27 mouse cellular contexts compared by ENCODE assay signal in the genomic region with DNA sequence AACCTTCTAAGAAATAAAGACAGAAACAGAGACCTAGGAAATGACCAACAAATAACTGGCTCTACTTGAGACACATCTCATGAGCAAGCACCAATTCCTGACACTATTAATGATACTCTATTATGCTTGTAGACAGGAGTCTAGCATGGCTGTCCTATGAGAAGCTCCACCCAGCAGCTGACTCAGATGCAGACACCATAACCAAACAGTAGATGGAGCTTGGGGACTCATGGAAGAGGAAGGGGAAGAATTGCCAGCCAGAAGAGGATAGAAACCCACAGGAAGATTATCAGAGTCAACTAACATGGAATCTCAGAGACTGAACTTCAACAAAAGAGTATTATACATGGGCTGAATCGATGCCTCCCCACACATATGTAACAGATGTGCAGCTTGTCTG.
DNase-seq lines count a peak whose midpoint lies in the region; ATAC-seq and TF ChIP-seq lines count a peak whose summit lies in the region.
"Had no signal": no experiment of that assay in that cellular context is flagged by ENCODE, and none has a peak within 500 bp of the region (broad histone marks: within the 10 kb centered on the region; RNA-seq: fewer than 3 reads in every experiment).

No protein-coding gene starts in this region.

- peak; percentile 1 for DNase-seq in embryonic facial prominence, embryonic 11.5 days (ENCODE audit: low spot score)
- no peak for DNase-seq in embryonic facial prominence, embryonic 10.5 days (ENCODE audit: low spot score)
- DNase-seq in kidney, postnatal 0 days (ENCODE audit: low spot score), result peak; percentile 19
- no peak for DNase-seq in kidney, adult 9 months
- DNase-seq in 3T3-L1 (ENCODE audit: low read depth, low spot score), result peak; percentile 3
- DNase-seq in brain, adult 2 months (ENCODE audit: low read depth, low spot score), result peak; percentile 13
- no peak for DNase-seq in adrenal gland, adult (ENCODE audit: inconsistent age in 2 of 2, low spot score in 1 of 2)
- DNase-seq: adrenal gland, postnatal 25 days; B cell, adult 2 months; cerebellum, adult 11-12 months; gastrocnemius, postnatal 25 days; kidney, postnatal 36 days; liver; right cerebral cortex, postnatal 4 days; thymus, postnatal 25 days had no signal

- 76% methylated on average over 1 of the region's 1 CpGs for WGBS in embryonic facial prominence, embryonic 11.5 days
- WGBS in embryonic facial prominence, embryonic 10.5 days, result 93% methylated on average over 1 of the region's 1 CpGs
- WGBS in kidney, postnatal 0 days, result 75% methylated on average over 1 of the region's 1 CpGs

- H3K9ac ChIP-seq in embryonic facial prominence, embryonic 11.5 days (replicated peaks; ENCODE audit: low read length), result no peak overlapping the region
- H3K9ac ChIP-seq in kidney, postnatal 0 days (ENCODE audit: low read depth, low read length), result no peak overlapping the region
- H3K9ac ChIP-seq: embryonic facial prominence, embryonic 15.5 days; forebrain, embryonic 15.5 days; heart, embryonic 15.5 days; hindbrain, embryonic 15.5 days; liver, embryonic 15.5 days; midbrain, embryonic 13.5 days; neural tube, embryonic 12.5 days had no signal

- ATAC-seq in embryonic facial prominence, embryonic 11.5 days (replicated peaks; ENCODE audit: insufficient number of reproducible peaks, low FRiP score, low TSS enrichment, low read depth), result no peak
- no peak for ATAC-seq in kidney, postnatal 0 days (replicated peaks; ENCODE audit: low FRiP score, low read depth)
- ATAC-seq in granulocyte monocyte progenitor cell, adult 5-6 weeks (replicated peaks; ENCODE audit: poor library complexity, severe bottlenecking), result no peak
- ATAC-seq: forebrain, embryonic 15.5 days; midbrain, embryonic 13.5 days had no signal

- H3K4me3 ChIP-seq in embryonic facial prominence, embryonic 11.5 days (ENCODE audit: low read depth, low read length), result no peak overlapping the region
- H3K4me3 ChIP-seq in embryonic facial prominence, embryonic 10.5 days, result no peak overlapping the region
- H3K4me3 ChIP-seq in kidney, postnatal 0 days (replicated peaks; ENCODE audit: low read depth, low read length), result no peak overlapping the region
- H3K4me3 ChIP-seq: embryonic facial prominence, embryonic 15.5 days; forebrain, embryonic 15.5 days; heart, embryonic 15.5 days; hindbrain, embryonic 15.5 days; limb, embryonic 10.5 days; liver, embryonic 15.5 days; megakaryocyte, embryonic 14.5 days; midbrain, embryonic 13.5 days; neural tube, embryonic 12.5 days had no signal

- H3K4me2 ChIP-seq in embryonic facial prominence, embryonic 11.5 days (ENCODE audit: low read depth, low read length), result no peak overlapping the region
- no peak overlapping the region for H3K4me2 ChIP-seq in kidney, postnatal 0 days (ENCODE audit: low read length)
- H3K4me2 ChIP-seq: embryonic facial prominence, embryonic 15.5 days; forebrain, embryonic 15.5 days; heart, embryonic 15.5 days; hindbrain, embryonic 15.5 days; liver, embryonic 15.5 days; midbrain, embryonic 13.5 days; neural tube, embryonic 12.5 days had no signal

- no peaks in the 10 kb centered on the region for H3K36me3 ChIP-seq in embryonic facial prominence, embryonic 11.5 days (replicated peaks; ENCODE audit: control insufficient read depth, insufficient read depth, low read depth, low read length)
- H3K36me3 ChIP-seq in embryonic facial prominence, embryonic 10.5 days (replicated peaks), result no peaks in the 10 kb centered on the region
- H3K36me3 ChIP-seq in kidney, postnatal 0 days (ENCODE audit: insufficient read depth, low read length), result no peaks in the 10 kb centered on the region
- H3K36me3 ChIP-seq: embryonic facial prominence, embryonic 15.5 days; forebrain, embryonic 15.5 days; G1E; heart, embryonic 15.5 days; hindbrain, embryonic 15.5 days; limb, embryonic 10.5 days; liver, embryonic 15.5 days; midbrain, embryonic 13.5 days; neural tube, embryonic 12.5 days had no signal

- TF ChIP-seq CTCF in kidney, postnatal 0 days (IDR thresholded peaks at IDR 0.05; ENCODE audit: low read depth), result peak; percentile 46; the same call in 1 of the 2 replicates

- H3K9me3 ChIP-seq in embryonic facial prominence, embryonic 11.5 days (replicated peaks; ENCODE audit: control insufficient read depth, low read length), result no peaks in the 10 kb centered on the region
- H3K9me3 ChIP-seq in embryonic facial prominence, embryonic 10.5 days, result no peaks in the 10 kb centered on the region
- H3K9me3 ChIP-seq in kidney, postnatal 0 days (replicated peaks; ENCODE audit: low read length), result no peaks in the 10 kb centered on the region
- H3K9me3 ChIP-seq: embryonic facial prominence, embryonic 15.5 days; forebrain, embryonic 15.5 days; G1E; heart, embryonic 15.5 days; hindbrain, embryonic 15.5 days; limb, embryonic 10.5 days; liver, embryonic 15.5 days; megakaryocyte, embryonic 14.5 days; midbrain, embryonic 13.5 days; neural tube, embryonic 12.5 days had no signal

- no peak overlapping the region for H3K27ac ChIP-seq in embryonic facial prominence, embryonic 11.5 days (replicated peaks; ENCODE audit: low read depth, low read length)
- H3K27ac ChIP-seq in embryonic facial prominence, embryonic 10.5 days (replicated peaks), result no peak overlapping the region
- H3K27ac ChIP-seq in kidney, postnatal 0 days, result no peak overlapping the region
- H3K27ac ChIP-seq: embryonic facial prominence, embryonic 15.5 days; forebrain, embryonic 15.5 days; heart, embryonic 15.5 days; hindbrain, embryonic 15.5 days; limb, embryonic 10.5 days; liver, embryonic 15.5 days; midbrain, embryonic 13.5 days; neural tube, embryonic 12.5 days had no signal

- H3K27me3 ChIP-seq in embryonic facial prominence, embryonic 11.5 days (ENCODE audit: control insufficient read depth, insufficient read depth, low read length), result no peaks in the 10 kb centered on the region
- H3K27me3 ChIP-seq in embryonic facial prominence, embryonic 10.5 days (replicated peaks; ENCODE audit: low read depth, poor library complexity, severe bottlenecking), result no peaks in the 10 kb centered on the region
- H3K27me3 ChIP-seq in kidney, postnatal 0 days (ENCODE audit: insufficient read depth, low read length), result no peaks in the 10 kb centered on the region
- H3K27me3 ChIP-seq: CH12.LX; embryonic facial prominence, embryonic 15.5 days; forebrain, embryonic 15.5 days; heart, embryonic 15.5 days; hindbrain, embryonic 15.5 days; liver, embryonic 15.5 days; megakaryocyte, embryonic 14.5 days; midbrain, embryonic 13.5 days; neural tube, embryonic 12.5 days had no signal

- no peaks in the 10 kb centered on the region for H3K4me1 ChIP-seq in embryonic facial prominence, embryonic 11.5 days (ENCODE audit: control insufficient read depth, insufficient read depth, low read length)
- no peaks in the 10 kb centered on the region for H3K4me1 ChIP-seq in embryonic facial prominence, embryonic 10.5 days
- no peaks in the 10 kb centered on the region for H3K4me1 ChIP-seq in kidney, postnatal 0 days (replicated peaks; ENCODE audit: insufficient read depth, low read length)
- H3K4me1 ChIP-seq: embryonic facial prominence, embryonic 15.5 days; forebrain, embryonic 15.5 days; heart, embryonic 15.5 days; hindbrain, embryonic 15.5 days; limb, embryonic 10.5 days; liver, embryonic 15.5 days; megakaryocyte, embryonic 14.5 days; midbrain, embryonic 13.5 days; neural tube, embryonic 12.5 days had no signal

Comparison
In these comparisons a context has a peak if more than half of its experiments do, and no peak if none do; other contexts are left out.
1. DNase-seq: peak in embryonic facial prominence, embryonic 11.5 days (single experiment), kidney, postnatal 0 days (single experiment), 3T3-L1 (single experiment) and brain, adult 2 months (single experiment); none in embryonic facial prominence, embryonic 10.5 days (single experiment), kidney, adult 9 months (single experiment) and adrenal gland, adult (0 of 2).